Mouse (Mus musculus) E14TG2a.4 (cell line): ENCODE results near the gene Rgs8.

ENCODE experiments used
- H3K27me3 ChIP-seq: 2 replicates; pipeline ENCODE4 v1.6.1; 2014; ENCODE audit warnings: low read length, control low read depth; ENCODE audit not compliant: insufficient read depth
- H3K36me3 ChIP-seq: 2 replicates; pipeline ENCODE4 v1.6.1; 2014; ENCODE audit warnings: low read length, control low read depth; ENCODE audit not compliant: insufficient read depth
- H3K4me1 ChIP-seq: replicated peaks from 2 replicates; pipeline ENCODE4 v1.6.1; 2014; ENCODE audit warnings: low read depth, low read length, control low read depth
- H3K4me3 ChIP-seq: replicated peaks from 2 replicates; pipeline ENCODE4 v1.5.1; 2014; ENCODE audit warnings: mild to moderate bottlenecking, low read length
- H3K9me3 ChIP-seq: 2 replicates; pipeline ENCODE4 v1.6.1; 2014; ENCODE audit warnings: low read length, control low read depth
- CTCF ChIP-seq: conservative IDR thresholded peaks from 2 replicates; pipeline ENCODE4 v1.5.1; 2014; ENCODE audit warnings: low read length
- NANOG ChIP-seq: IDR thresholded peaks from 2 replicates; pipeline ENCODE4 v1.6.1; 2014; ENCODE audit warnings: borderline replicate concordance, low read length, mixed read lengths
- POU5F1 ChIP-seq: IDR thresholded peaks from 2 replicates; pipeline ENCODE4 v1.6.1; 2014; ENCODE audit warnings: low read length, borderline replicate concordance

Gene Rgs8

GRCm38 (mm10) chr1:153747861-153748530, 95.2 kb downstream of the Rgs8 start:
- H3K4me3 ChIP-seq, result no peak overlapping the region
- peaks cover 44% of the 10 kb centered on the region for H3K4me1 ChIP-seq
- TF ChIP-seq CTCF, result no peak
- no peak for TF ChIP-seq POU5F1
- TF ChIP-seq NANOG, result no peak
- peaks cover 18% of the 10 kb centered on the region for H3K36me3 ChIP-seq
- H3K27me3 ChIP-seq, result peaks cover 34% of the 10 kb centered on the region
- H3K9me3 ChIP-seq, result no peaks in the 10 kb centered on the region

DNA sequence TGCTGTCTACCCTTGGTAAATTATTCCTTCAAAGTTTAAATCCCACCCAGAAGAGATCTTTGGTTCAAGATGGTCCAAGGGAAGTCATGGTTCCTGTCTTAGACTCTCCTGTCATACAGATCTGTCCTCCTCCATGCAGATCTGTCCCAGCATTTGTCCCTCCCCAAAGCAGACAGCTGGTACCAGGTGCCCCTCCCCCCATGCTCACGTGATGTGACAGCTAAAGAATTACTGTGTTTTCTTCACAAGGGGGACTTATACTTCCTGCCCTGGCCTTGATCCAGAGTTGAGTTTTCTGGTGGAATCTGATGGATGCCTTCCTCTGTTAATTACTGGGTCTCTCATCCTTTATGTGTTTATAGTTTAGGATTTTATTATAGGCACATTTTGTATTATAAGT, 95.7 kb downstream of the Rgs8 start:
- H3K9me3 ChIP-seq, result no peaks in the 10 kb centered on the region

GRCm38 (mm10) chr1:153749211-153749801, 96.5 kb downstream of the Rgs8 start, which contains the start of gene Rnasel:
Gene Rnasel, plus strand, starts transcription at chr1:153749426.
- Histone ChIP-seq H3K27me3 (peaks cover 41% of the 10 kb centered on the region), H3K4me3 (peak within 1 kb of the TSS; percentile 43), H3K9me3 (no peaks in the 10 kb centered on the region), H3K4me1 (peaks cover 40% of the 10 kb centered on the region), H3K36me3 (peaks cover 5% of the 10 kb centered on the region)
- TF ChIP-seq POU5F1, result no peak
- TF ChIP-seq CTCF, result peak; percentile 66

More for the DNA sequence above, 95.7 kb downstream of the Rgs8 start:
- H3K36me3 ChIP-seq, result peaks cover 12% of the 10 kb centered on the region
- H3K27me3 ChIP-seq, result peaks cover 36% of the 10 kb centered on the region
- H3K4me1 ChIP-seq, result peaks cover 43% of the 10 kb centered on the region
- no peak overlapping the region for H3K4me3 ChIP-seq
- TF ChIP-seq NANOG (no peak), POU5F1 (no peak), CTCF (no peak)
